Mouse (Mus musculus): ENCODE results near the gene Epb41l2. TPM values are rescaled to one million over a fixed set of nuclear protein-coding genes. Genes with fewer than 3 reads are reported as not detected.

Epb41l2 gene
- polyA plus RNA-seq, 1 experiment = 181 TPM

GRCm38 (mm10) chr10:25403813-25404701 lies 44.5 kb downstream of the Epb41l2 start:
- H3K9ac ChIP-seq (ENCODE audit: low read depth, poor library complexity, severe bottlenecking) = no peak overlapping the region
- no peaks in the 10 kb centered on the region for H3K36me3 ChIP-seq (ENCODE audit: control insufficient read depth, insufficient read depth, low read length, poor library complexity, severe bottlenecking)

DNA sequence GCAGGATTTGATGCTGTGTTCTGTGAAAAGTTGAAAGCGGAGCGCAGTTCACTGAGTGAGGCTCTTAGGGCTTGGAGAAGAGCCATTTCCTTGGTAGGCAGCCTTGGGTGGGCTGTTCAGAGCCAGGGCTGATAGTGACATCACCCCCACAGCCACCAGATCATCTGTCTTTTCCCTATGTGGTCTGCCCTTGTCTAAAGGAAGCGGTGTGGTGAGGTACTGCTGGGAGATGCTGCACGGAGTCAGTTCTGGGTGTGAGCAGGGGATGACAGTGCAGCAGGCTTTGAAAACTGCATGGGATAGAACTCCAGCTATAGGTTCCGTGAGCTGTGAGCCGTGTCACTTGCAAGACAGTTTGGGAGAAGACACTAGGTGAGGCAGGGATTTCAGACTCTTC lies 45.1 kb downstream of the Epb41l2 start:
- TF ChIP-seq CTCF (IDR thresholded peaks at IDR 0.05; ENCODE audit: low read depth, low read length) (no peak), POLR2A (IDR thresholded peaks at IDR 0.05; ENCODE audit: insufficient read depth, low read length) (no peak), EP300 (IDR thresholded peaks at IDR 0.05; ENCODE audit: insufficient read depth, low read depth, low read length) (no peak)
- Histone ChIP-seq H3K9me3 (replicated peaks; ENCODE audit: control insufficient read depth, insufficient read depth, low read length, poor library complexity, severe bottlenecking) (no peaks in the 10 kb centered on the region), H3K27me3 (ENCODE audit: control insufficient read depth, insufficient read depth, low read length, poor library complexity, severe bottlenecking) (no peaks in the 10 kb centered on the region), H3K36me3 (ENCODE audit: control insufficient read depth, insufficient read depth, low read length, poor library complexity, severe bottlenecking) (no peaks in the 10 kb centered on the region), H3K4me3 (ENCODE audit: low read depth, low read length) (no peak overlapping the region), H3K27ac (ENCODE audit: insufficient read depth, low read length) (no peak overlapping the region), H3K4me1 (ENCODE audit: control insufficient read depth, insufficient read depth, low read length) (no peaks in the 10 kb centered on the region), H3K9ac (ENCODE audit: low read depth, poor library complexity, severe bottlenecking) (no peak overlapping the region)

More at GRCm38 (mm10) chr10:25403813-25404701, 44.5 kb downstream of the Epb41l2 start:
- Histone ChIP-seq H3K4me3 (ENCODE audit: low read depth, low read length) (no peak overlapping the region), H3K27ac (ENCODE audit: insufficient read depth, low read length) (no peak overlapping the region), H3K27me3 (ENCODE audit: control insufficient read depth, insufficient read depth, low read length, poor library complexity, severe bottlenecking) (no peaks in the 10 kb centered on the region), H3K9me3 (replicated peaks; ENCODE audit: control insufficient read depth, insufficient read depth, low read length, poor library complexity, severe bottlenecking) (no peaks in the 10 kb centered on the region), H3K4me1 (ENCODE audit: control insufficient read depth, insufficient read depth, low read length) (no peaks in the 10 kb centered on the region)
- no peak for TF ChIP-seq POLR2A (IDR thresholded peaks at IDR 0.05; ENCODE audit: insufficient read depth, low read length)

DNA sequence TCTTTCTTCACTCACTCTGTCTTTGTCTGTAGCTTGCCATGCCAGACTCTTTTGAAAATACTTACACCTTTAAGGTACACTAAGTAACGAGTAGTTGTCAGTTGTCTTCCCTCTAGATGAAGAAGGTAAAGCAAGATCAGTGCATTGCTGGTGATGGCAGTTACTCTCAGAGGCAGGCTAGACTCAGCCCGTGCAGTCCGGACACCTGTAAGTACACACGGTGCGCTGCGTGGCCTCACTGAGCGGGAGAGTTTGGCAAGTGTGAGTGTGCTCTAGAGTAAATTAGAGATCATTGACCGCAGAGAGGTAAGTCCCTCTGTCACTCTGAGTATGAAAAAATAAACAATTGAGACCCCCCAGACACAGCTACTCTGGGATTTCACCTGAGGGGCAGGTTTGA lies 46.0 kb downstream of the Epb41l2 start:
- TF ChIP-seq EP300 (IDR thresholded peaks at IDR 0.05; ENCODE audit: insufficient read depth, low read depth, low read length) = no peak
- TF ChIP-seq POLR2A (IDR thresholded peaks at IDR 0.05; ENCODE audit: insufficient read depth, low read length) = no peak
- no peak for TF ChIP-seq CTCF (IDR thresholded peaks at IDR 0.05; ENCODE audit: low read depth, low read length)
- H3K9ac ChIP-seq (ENCODE audit: low read depth, poor library complexity, severe bottlenecking) = no peak overlapping the region
- no peaks in the 10 kb centered on the region for H3K27me3 ChIP-seq (ENCODE audit: control insufficient read depth, insufficient read depth, low read length, poor library complexity, severe bottlenecking)
- H3K36me3 ChIP-seq (ENCODE audit: control insufficient read depth, insufficient read depth, low read length, poor library complexity, severe bottlenecking) = no peaks in the 10 kb centered on the region
- no peak overlapping the region for H3K4me3 ChIP-seq (ENCODE audit: low read depth, low read length)
- H3K27ac ChIP-seq (ENCODE audit: insufficient read depth, low read length) = no peak overlapping the region
- H3K4me1 ChIP-seq (ENCODE audit: control insufficient read depth, insufficient read depth, low read length) = no peaks in the 10 kb centered on the region
- no peaks in the 10 kb centered on the region for H3K9me3 ChIP-seq (replicated peaks; ENCODE audit: control insufficient read depth, insufficient read depth, low read length, poor library complexity, severe bottlenecking)

DNA sequence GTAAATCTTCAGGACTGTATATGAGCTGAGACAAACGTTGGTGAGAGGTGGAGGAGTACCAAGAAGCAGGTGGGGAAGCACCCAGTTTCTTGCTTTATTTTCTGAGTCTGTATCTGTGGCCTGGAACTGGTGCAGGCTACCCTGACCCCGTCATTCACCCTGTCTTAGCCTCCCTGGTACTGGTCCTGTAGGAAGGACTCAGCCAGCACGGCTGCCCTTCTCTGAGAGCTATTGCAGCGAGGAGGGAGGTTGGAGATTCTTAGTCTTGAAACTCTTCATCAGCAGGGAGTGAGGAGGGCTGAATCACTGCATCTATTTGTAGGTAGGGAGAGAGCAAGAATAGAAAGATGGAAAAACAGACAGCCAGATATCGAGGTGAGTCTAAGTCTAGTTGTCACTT lies 47.1 kb downstream of the Epb41l2 start:
- Histone ChIP-seq H3K9me3 (replicated peaks; ENCODE audit: control insufficient read depth, insufficient read depth, low read length, poor library complexity, severe bottlenecking) (no peaks in the 10 kb centered on the region), H3K27me3 (ENCODE audit: control insufficient read depth, insufficient read depth, low read length, poor library complexity, severe bottlenecking) (no peaks in the 10 kb centered on the region), H3K4me1 (ENCODE audit: control insufficient read depth, insufficient read depth, low read length) (no peaks in the 10 kb centered on the region), H3K4me3 (ENCODE audit: low read depth, low read length) (no peak overlapping the region), H3K36me3 (ENCODE audit: control insufficient read depth, insufficient read depth, low read length, poor library complexity, severe bottlenecking) (no peaks in the 10 kb centered on the region), H3K27ac (ENCODE audit: insufficient read depth, low read length) (no peak overlapping the region), H3K9ac (ENCODE audit: low read depth, poor library complexity, severe bottlenecking) (no peak overlapping the region)
- no peak for TF ChIP-seq POLR2A (IDR thresholded peaks at IDR 0.05; ENCODE audit: insufficient read depth, low read length)
- TF ChIP-seq CTCF (IDR thresholded peaks at IDR 0.05; ENCODE audit: low read depth, low read length) = no peak
- no peak for TF ChIP-seq EP300 (IDR thresholded peaks at IDR 0.05; ENCODE audit: insufficient read depth, low read depth, low read length)

GRCm38 (mm10) chr10:25408136-25408650 lies 48.6 kb downstream of the Epb41l2 start:
- Histone ChIP-seq H3K9ac (ENCODE audit: low read depth, poor library complexity, severe bottlenecking) (no peak overlapping the region), H3K4me1 (ENCODE audit: control insufficient read depth, insufficient read depth, low read length) (no peaks in the 10 kb centered on the region), H3K27me3 (ENCODE audit: control insufficient read depth, insufficient read depth, low read length, poor library complexity, severe bottlenecking) (no peaks in the 10 kb centered on the region), H3K36me3 (ENCODE audit: control insufficient read depth, insufficient read depth, low read length, poor library complexity, severe bottlenecking) (no peaks in the 10 kb centered on the region), H3K4me3 (ENCODE audit: low read depth, low read length) (no peak overlapping the region), H3K9me3 (replicated peaks; ENCODE audit: control insufficient read depth, insufficient read depth, low read length, poor library complexity, severe bottlenecking) (no peaks in the 10 kb centered on the region), H3K27ac (ENCODE audit: insufficient read depth, low read length) (no peak overlapping the region)
- no peak for TF ChIP-seq EP300 (IDR thresholded peaks at IDR 0.05; ENCODE audit: insufficient read depth, low read depth, low read length)

- Histone ChIP-seq H3K27me3 (ENCODE audit: control insufficient read depth, insufficient read depth, low read length, poor library complexity, severe bottlenecking) (no peaks in the 10 kb centered on the region), H3K4me3 (ENCODE audit: low read depth, low read length) (no peak overlapping the region), H3K9ac (ENCODE audit: low read depth, poor library complexity, severe bottlenecking) (no peak overlapping the region), H3K4me1 (ENCODE audit: control insufficient read depth, insufficient read depth, low read length) (no peaks in the 10 kb centered on the region), H3K27ac (ENCODE audit: insufficient read depth, low read length) (no peak overlapping the region), H3K9me3 (replicated peaks; ENCODE audit: control insufficient read depth, insufficient read depth, low read length, poor library complexity, severe bottlenecking) (no peaks in the 10 kb centered on the region), H3K36me3 (ENCODE audit: control insufficient read depth, insufficient read depth, low read length, poor library complexity, severe bottlenecking) (no peaks in the 10 kb centered on the region)
- TF ChIP-seq EP300 (IDR thresholded peaks at IDR 0.05; ENCODE audit: insufficient read depth, low read depth, low read length) (no peak), CTCF (IDR thresholded peaks at IDR 0.05; ENCODE audit: low read depth, low read length) (no peak), POLR2A (IDR thresholded peaks at IDR 0.05; ENCODE audit: insufficient read depth, low read length) (no peak)
Observed at GRCm38 (mm10) chr10:25411836-25412373, 52.3 kb downstream of the Epb41l2 start.

Measured in ES-Bruce4 (cell line).